Mouse (Mus musculus) spleen, adult 10 weeks (tissue): Measurements from ENCODE around the gene Gm7978. TPM values are rescaled to one million over a fixed set of nuclear protein-coding genes. Genes with fewer than 3 reads are reported as not detected.

Experiments used
- polyA plus RNA-seq: library from polyadenylated mRNA; stranded (reverse); fragments of 350-450 nt; fragmentation: Illumina TruSeq; extraction: RNeasy Lipid Tissue Mini Kit (QIAGEN cat#74804); gene quantifications from one replicate; pipeline ENCODE4 v1.2.3, GENCODE M21; 2015; ENCODE audit warnings: low replicate concordance; ENCODE audit not compliant: insufficient read depth

Gm7978 gene
- not detected for polyA plus RNA-seq

DNA sequence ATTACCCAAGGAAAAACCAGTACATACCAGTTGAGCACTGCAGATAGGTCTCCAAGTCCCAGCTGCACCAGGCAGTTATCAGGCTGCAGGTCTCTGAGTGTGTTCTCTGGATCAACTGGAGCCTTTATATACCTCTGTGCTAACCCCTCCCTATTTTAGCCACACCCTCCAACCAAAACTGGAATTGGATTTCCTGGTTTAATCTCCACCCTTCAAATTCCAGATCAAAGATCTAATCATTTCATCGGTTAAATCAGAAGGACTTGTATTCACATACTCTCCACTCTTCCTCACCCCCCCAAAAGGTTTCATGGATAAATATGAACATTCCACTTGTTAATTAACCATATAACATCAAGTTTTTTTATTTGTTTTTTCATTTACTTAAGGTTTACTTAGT, at the start of gene Gm7978:
Gene Gm7978, minus strand, starts transcription at position 101 of the 400 bp plus-strand sequence.

GRCm38 (mm10) chr5:95775690-95776089, 39.7 kb upstream of the Gm7978 start, which contains the start of gene E330014E10Rik:
TSS of gene E330014E10Rik (plus strand) at chr5:95775990.

DNA sequence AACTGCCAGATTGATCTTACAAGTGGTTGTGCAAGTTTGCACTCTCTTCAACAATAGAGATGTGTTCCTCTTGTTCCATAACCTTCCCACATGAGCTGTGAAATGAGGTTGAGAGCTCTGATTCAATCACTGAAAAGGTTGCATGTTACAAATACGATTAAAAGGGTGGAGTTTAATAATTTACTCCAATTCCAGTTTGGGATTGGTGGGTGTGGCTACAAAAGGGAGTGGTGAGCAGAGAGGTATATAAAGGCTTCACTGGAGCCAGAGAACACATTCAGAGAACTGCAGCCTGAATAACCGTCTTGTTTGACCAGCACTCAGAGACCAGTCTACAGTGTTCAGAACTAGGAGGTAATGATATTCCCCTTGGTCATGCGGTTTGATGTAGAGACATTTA, 5.7 kb upstream of the Gm7978 start, which contains the start of gene Gm7982:
Gene Gm7982, plus strand, starts transcription at position 301 of the 400 bp plus-strand sequence.

Other genes with a start within 250 kb of the Gm7978 start
- not detected for gene Gm3286, start 225.4 kb downstream of the Gm7978 start, polyA plus RNA-seq
- not detected for gene Gm7971, start 141.3 kb downstream of the Gm7978 start, polyA plus RNA-seq
- not detected for gene Gm7982, start 5.8 kb upstream of the Gm7978 start, polyA plus RNA-seq
- not detected for gene E330014E10Rik, start 39.8 kb upstream of the Gm7978 start, polyA plus RNA-seq
- 547 TPM for gene Cxcl13, start 220.8 kb upstream of the Gm7978 start, polyA plus RNA-seq